1 mouse cellular context compared by ENCODE assay signal in genomic region chr14:21050734-21051133, GRCm38 (mm10).
TF ChIP-seq lines count a peak whose summit lies in the region.

No protein-coding gene starts in this region.

TF ChIP-seq in MEL, 35 proteins besides CTCF, POLR2A, EP300 and RAD21 (continued from another document):
- TF ChIP-seq MXI1 (IDR thresholded peaks at IDR 0.05; ENCODE audit: low read depth, low read length): no peak
- TF ChIP-seq NRF1 (IDR thresholded peaks at IDR 0.05; ENCODE audit: insufficient read depth, low read depth, low read length, poor library complexity, severe bottlenecking): no peak
- TF ChIP-seq E2F4 (IDR thresholded peaks at IDR 0.05; ENCODE audit: borderline replicate concordance, low read depth, low read length): no peak
- no peak for TF ChIP-seq MAZ (IDR thresholded peaks at IDR 0.05; ENCODE audit: low read depth, low read length)
TF ChIP-seq in MEL: peak in this region for 7.
